Mouse (Mus musculus): ENCODE results near the gene Gm10668.
"Not testable (repeated sequence)": the region's sequence is repeated elsewhere in the genome, so short reads cannot be mapped to it uniquely, and the experiment has no call there.

DNA sequence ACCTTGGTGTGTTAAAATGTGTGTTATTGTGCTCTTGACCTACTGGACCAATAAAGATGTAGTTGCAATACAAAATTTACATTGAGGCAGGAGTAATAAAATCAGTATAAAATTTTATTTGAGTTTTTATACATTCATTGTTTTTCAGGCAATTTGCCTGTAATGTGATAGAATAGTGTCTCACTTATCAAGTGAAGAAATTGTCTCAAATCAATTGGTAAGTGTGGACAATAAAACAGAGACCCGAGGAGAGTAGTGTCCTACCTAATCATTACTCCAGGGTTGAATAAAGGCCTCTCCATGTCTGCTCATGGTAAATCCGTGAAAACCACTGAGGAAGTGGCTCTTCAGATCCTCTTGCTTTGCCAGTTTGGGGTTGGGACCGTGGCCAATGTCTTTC lies 40.5 kb upstream of the Gm10668 start, which contains the start of gene Vmn1r112:
- not testable (repeated sequence) for TF ChIP-seq CHD2, ZNF384 (IDR thresholded peaks at IDR 0.05; ENCODE audit: low read depth, low read length)
